Mouse (Mus musculus): Measurements from ENCODE around the gene Cyp2b9. TPM values are rescaled to one million over a fixed set of nuclear protein-coding genes. Genes with fewer than 3 reads are reported as not detected.
"Not testable (repeated sequence)": the region's sequence is repeated elsewhere in the genome, so short reads cannot be mapped to it uniquely, and the experiment has no call there.

Gene Cyp2b9
- total RNA-seq (2012; rRNA removed): not detected in 2 replicates

DNA sequence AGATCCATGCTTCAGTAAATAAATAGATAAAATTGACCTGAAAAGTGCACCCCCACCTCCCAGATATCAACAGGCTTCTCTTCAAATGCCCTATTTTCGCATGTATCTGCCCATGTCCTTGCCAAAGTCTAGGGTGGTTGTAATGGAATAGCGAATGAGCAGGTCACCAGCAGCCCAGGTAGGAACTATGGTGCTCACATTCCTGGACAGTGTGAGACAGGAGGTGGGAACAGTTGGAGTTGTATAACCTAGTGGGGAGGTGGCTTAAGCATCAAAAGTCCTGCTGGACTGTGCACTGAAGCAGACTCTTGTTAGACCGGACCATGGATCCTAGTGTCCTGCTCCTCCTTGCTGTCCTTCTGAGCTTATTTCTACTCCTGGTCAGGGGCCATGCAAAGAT is at the start of gene Cyp2b9:
Cyp2b9 (plus strand) TSS at position 301 of the 400 bp plus-strand sequence.
- H3K4me3 ChIP-seq (ENCODE audit: insufficient read depth in 1 of 2, low read depth in 1 of 2, low read length in 2 of 2, poor library complexity in 1 of 2, severe bottlenecking in 1 of 2); H3K9me3 ChIP-seq (ENCODE audit: control insufficient read depth, insufficient read depth, low read depth, low read length); H3K4me1 ChIP-seq (ENCODE audit: control insufficient read depth in 2 of 2, insufficient read depth in 2 of 2, low read length in 2 of 2, poor library complexity in 1 of 2); H3K36me3 ChIP-seq (ENCODE audit: control insufficient read depth, insufficient read depth, low read length, poor library complexity, severe bottlenecking); in situ Hi-C loops (cut with MboI; ENCODE audit: low sequenced_read_pairs in 2 of 2, unreplicated experiment in 2 of 2); H3K27ac ChIP-seq (ENCODE audit: insufficient read depth, low read depth, low read length, poor library complexity, severe bottlenecking); H3K9ac ChIP-seq (ENCODE audit: insufficient read depth, low read depth, low read length, poor library complexity, severe bottlenecking); DNase-seq (ENCODE audit: low read depth, low spot score): not testable (repeated sequence)

DNA sequence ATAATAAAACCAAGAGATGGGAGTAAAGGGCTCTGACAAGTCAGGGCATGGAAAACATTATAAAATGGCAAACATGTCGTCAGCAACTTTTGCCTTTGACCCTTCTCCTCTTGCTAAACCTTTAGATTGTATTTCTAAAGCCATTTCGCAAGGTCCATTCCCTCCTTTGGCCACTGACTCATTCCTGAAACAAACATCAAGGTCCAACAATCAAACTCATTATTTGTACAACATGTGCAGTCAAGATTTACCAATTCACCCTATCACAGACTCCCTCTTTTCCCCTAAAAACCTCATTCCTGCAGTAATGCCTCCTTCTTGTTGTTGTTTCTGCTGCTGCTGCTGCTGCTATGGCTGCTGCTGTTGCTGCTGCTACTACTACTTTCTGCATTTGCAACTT is 33.6 kb upstream of the Cyp2b9 start:
- H3K4me1 ChIP-seq (ENCODE audit: control insufficient read depth in 2 of 2, insufficient read depth in 2 of 2, low read length in 2 of 2, poor library complexity in 1 of 2); H3K9me3 ChIP-seq (ENCODE audit: control insufficient read depth, insufficient read depth, low read depth, low read length); DNase-seq (ENCODE audit: low read depth, low spot score); H3K36me3 ChIP-seq (ENCODE audit: control insufficient read depth, insufficient read depth, low read length, poor library complexity, severe bottlenecking); H3K4me3 ChIP-seq (ENCODE audit: insufficient read depth in 1 of 2, low read depth in 1 of 2, low read length in 2 of 2, poor library complexity in 1 of 2, severe bottlenecking in 1 of 2); H3K9ac ChIP-seq (ENCODE audit: insufficient read depth, low read depth, low read length, poor library complexity, severe bottlenecking); H3K27ac ChIP-seq (ENCODE audit: insufficient read depth, low read depth, low read length, poor library complexity, severe bottlenecking); in situ Hi-C loops (cut with MboI; ENCODE audit: low sequenced_read_pairs in 2 of 2, unreplicated experiment in 2 of 2): not testable (repeated sequence)

DNA sequence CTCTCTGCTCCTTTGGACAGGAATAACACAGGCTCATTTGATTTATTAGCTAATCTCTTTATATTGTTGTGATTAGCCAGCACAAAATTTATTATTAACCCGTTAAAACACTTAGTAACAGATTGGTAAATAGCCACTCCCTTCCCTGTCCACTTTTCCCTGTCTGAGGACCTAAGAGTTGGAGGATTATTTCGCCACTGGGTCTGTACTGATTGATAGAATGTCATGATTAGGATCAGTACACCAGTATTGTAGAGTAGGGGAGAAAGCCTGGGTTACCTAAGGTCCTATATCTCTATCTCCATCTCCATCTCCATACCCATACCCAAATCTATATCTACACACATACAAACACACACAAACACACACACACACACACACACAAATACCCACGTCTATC is 29.6 kb upstream of the Cyp2b9 start:
- H3K4me1 ChIP-seq (ENCODE audit: control insufficient read depth in 2 of 2, insufficient read depth in 2 of 2, low read length in 2 of 2, poor library complexity in 1 of 2); H3K4me3 ChIP-seq (ENCODE audit: insufficient read depth in 1 of 2, low read depth in 1 of 2, low read length in 2 of 2, poor library complexity in 1 of 2, severe bottlenecking in 1 of 2); H3K9me3 ChIP-seq (ENCODE audit: control insufficient read depth, insufficient read depth, low read depth, low read length); H3K9ac ChIP-seq (ENCODE audit: insufficient read depth, low read depth, low read length, poor library complexity, severe bottlenecking); DNase-seq (ENCODE audit: low read depth, low spot score); H3K36me3 ChIP-seq (ENCODE audit: control insufficient read depth, insufficient read depth, low read length, poor library complexity, severe bottlenecking); H3K27ac ChIP-seq (ENCODE audit: insufficient read depth, low read depth, low read length, poor library complexity, severe bottlenecking); in situ Hi-C loops (cut with MboI; ENCODE audit: low sequenced_read_pairs in 2 of 2, unreplicated experiment in 2 of 2): not testable (repeated sequence)

DNA sequence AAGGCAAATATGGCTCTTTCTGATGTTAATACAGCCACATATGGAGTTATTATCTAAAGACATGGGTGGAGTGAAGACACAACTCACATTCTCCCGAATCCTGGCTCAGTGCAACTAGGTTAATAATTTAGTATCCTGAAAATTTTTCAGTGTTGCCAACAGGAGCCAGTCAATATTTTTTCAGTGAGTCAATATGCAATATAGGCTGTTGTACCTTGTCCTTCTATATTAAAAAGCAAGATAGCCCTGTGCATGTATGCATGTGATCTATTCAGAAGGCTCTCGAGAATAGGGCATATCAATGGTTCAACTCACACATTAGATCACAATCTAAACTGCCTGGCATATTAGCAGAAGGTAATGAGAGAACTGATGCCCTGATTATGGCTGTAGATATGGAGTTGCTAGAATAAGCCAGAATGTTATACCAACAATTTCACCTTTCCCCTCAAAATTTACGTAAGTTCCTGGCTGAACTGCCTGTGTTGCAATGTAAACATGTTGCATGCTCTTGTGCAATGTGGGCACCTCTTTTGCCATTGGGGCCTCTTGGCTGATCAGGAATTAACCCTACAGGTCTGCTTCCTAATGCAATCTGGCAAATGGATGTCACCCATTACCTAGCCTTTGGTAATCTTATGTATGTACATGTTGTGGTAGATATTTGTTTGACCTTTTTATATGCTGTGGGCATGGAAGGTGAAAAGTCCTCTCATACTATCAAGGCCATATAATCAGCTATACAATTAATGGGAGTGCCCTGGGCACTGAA is 4.3 kb upstream of the Cyp2b9 start:
- H3K9ac ChIP-seq (ENCODE audit: insufficient read depth, low read depth, low read length, poor library complexity, severe bottlenecking); H3K36me3 ChIP-seq (ENCODE audit: control insufficient read depth, insufficient read depth, low read length, poor library complexity, severe bottlenecking); H3K4me1 ChIP-seq (ENCODE audit: control insufficient read depth in 2 of 2, insufficient read depth in 2 of 2, low read length in 2 of 2, poor library complexity in 1 of 2); DNase-seq (ENCODE audit: low read depth, low spot score); H3K4me3 ChIP-seq (ENCODE audit: insufficient read depth in 1 of 2, low read depth in 1 of 2, low read length in 2 of 2, poor library complexity in 1 of 2, severe bottlenecking in 1 of 2); in situ Hi-C loops (cut with MboI; ENCODE audit: low sequenced_read_pairs in 2 of 2, unreplicated experiment in 2 of 2); H3K27ac ChIP-seq (ENCODE audit: insufficient read depth, low read depth, low read length, poor library complexity, severe bottlenecking); H3K9me3 ChIP-seq (ENCODE audit: control insufficient read depth, insufficient read depth, low read depth, low read length): not testable (repeated sequence)

DNA sequence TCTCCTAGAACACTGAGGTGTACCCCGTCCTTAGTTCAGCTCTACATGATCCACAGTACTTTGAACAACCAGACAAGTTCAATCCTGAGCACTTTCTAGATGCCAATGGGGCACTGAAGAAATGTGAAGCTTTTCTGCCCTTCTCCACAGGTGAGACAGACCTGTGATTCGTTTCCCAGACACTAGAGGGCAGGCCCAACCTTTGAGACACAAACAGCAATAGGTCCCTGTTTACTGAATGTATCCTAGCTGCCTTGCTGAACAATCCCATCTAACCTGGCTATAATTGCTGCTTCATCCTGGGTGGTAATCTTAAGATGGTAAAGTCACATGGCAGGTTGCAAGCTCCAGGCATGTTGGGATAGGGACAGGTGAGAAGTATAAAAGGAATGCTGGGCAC is 27.9 kb downstream of the Cyp2b9 start:
- DNase-seq (ENCODE audit: low read depth, low spot score): no peak
- in situ Hi-C loops (cut with MboI; ENCODE audit: low sequenced_read_pairs in 2 of 2, unreplicated experiment in 2 of 2): no loop called here

DNA sequence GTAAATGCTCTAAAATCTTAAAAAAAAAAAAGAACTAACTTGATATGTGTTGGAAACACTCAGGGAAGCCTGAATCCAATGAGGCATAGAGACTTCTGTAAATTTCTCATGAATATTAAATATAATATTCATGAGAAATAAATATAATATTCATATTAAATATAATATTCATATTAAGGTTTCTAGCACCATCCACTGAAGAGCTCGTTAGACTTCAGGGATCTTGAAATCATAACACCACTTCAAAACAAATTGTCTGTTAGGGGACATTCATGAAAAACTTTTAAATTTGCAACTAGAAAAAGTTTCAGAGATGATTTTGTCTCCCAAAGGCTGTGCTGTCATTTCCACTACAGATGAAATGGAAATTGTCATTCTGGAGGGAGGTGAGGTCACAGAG is 86.8 kb downstream of the Cyp2b9 start, which contains the start of gene Vmn1r184:
Vmn1r184 (plus strand) TSS at position 301 of the 400 bp plus-strand sequence.
- not testable (repeated sequence) for H3K9me3 ChIP-seq (ENCODE audit: control insufficient read depth, insufficient read depth, low read depth, low read length); H3K36me3 ChIP-seq (ENCODE audit: control insufficient read depth, insufficient read depth, low read length, poor library complexity, severe bottlenecking); H3K4me3 ChIP-seq (ENCODE audit: insufficient read depth in 1 of 2, low read depth in 1 of 2, low read length in 2 of 2, poor library complexity in 1 of 2, severe bottlenecking in 1 of 2); H3K27ac ChIP-seq (ENCODE audit: insufficient read depth, low read depth, low read length, poor library complexity, severe bottlenecking); H3K4me1 ChIP-seq (ENCODE audit: control insufficient read depth in 2 of 2, insufficient read depth in 2 of 2, low read length in 2 of 2, poor library complexity in 1 of 2); DNase-seq (ENCODE audit: low read depth, low spot score); H3K9ac ChIP-seq (ENCODE audit: insufficient read depth, low read depth, low read length, poor library complexity, severe bottlenecking)
- in situ Hi-C loops (cut with MboI; ENCODE audit: low sequenced_read_pairs in 2 of 2, unreplicated experiment in 2 of 2): loop anchor here in 1 of 2 experiments (5.0 kb wide), 1 partner anchor 357 kb away; the partner anchor contains the start of gene Vmn1r185

More for the DNA sequence above, 27.9 kb downstream of the Cyp2b9 start:
- TF ChIP-seq MAFK (IDR thresholded peaks at IDR 0.05; ENCODE audit: insufficient read depth, low read depth, low read length): no peak
- peak; percentile 18; the same call in 1 of the 2 replicates for TF ChIP-seq ZC3H11A (IDR thresholded peaks at IDR 0.05; ENCODE audit: borderline replicate concordance, low read depth, low read length)
- H3K36me3 ChIP-seq (ENCODE audit: control insufficient read depth, insufficient read depth, low read length, poor library complexity, severe bottlenecking): no peaks in the 10 kb centered on the region
- H3K9ac ChIP-seq (ENCODE audit: insufficient read depth, low read depth, low read length, poor library complexity, severe bottlenecking): no peak overlapping the region
- no peak overlapping the region for H3K4me3 ChIP-seq (ENCODE audit: insufficient read depth in 1 of 2, low read depth in 1 of 2, low read length in 2 of 2, poor library complexity in 1 of 2, severe bottlenecking in 1 of 2)
- no peaks in the 10 kb centered on the region for H3K4me1 ChIP-seq (ENCODE audit: control insufficient read depth in 2 of 2, insufficient read depth in 2 of 2, low read length in 2 of 2, poor library complexity in 1 of 2)
- no peaks in the 10 kb centered on the region for H3K9me3 ChIP-seq (ENCODE audit: control insufficient read depth, insufficient read depth, low read depth, low read length)
- H3K27ac ChIP-seq (ENCODE audit: insufficient read depth, low read depth, low read length, poor library complexity, severe bottlenecking): no peak overlapping the region

Other genes with a start within 250 kb of the Cyp2b9 start
- not detected in 2 replicates for gene Cyp2b13, start 111.9 kb upstream of the Cyp2b9 start, total RNA-seq (2012; rRNA removed)
- gene Vmn1r184, start 86.9 kb downstream of the Cyp2b9 start, total RNA-seq (2012; rRNA removed): not detected in 2 replicates
- gene Cyp2a4, start 133.8 kb downstream of the Cyp2b9 start, total RNA-seq (2012; rRNA removed): 0.27 TPM in 1 of 2 replicates, not detected in the other
- 0.13 and 0.53 TPM in 2 replicates for gene Nlrp9c, start 230.3 kb downstream of the Cyp2b9 start, total RNA-seq (2012; rRNA removed)